ENCODE assay signal across 9 mouse cellular contexts in the genomic region with DNA sequence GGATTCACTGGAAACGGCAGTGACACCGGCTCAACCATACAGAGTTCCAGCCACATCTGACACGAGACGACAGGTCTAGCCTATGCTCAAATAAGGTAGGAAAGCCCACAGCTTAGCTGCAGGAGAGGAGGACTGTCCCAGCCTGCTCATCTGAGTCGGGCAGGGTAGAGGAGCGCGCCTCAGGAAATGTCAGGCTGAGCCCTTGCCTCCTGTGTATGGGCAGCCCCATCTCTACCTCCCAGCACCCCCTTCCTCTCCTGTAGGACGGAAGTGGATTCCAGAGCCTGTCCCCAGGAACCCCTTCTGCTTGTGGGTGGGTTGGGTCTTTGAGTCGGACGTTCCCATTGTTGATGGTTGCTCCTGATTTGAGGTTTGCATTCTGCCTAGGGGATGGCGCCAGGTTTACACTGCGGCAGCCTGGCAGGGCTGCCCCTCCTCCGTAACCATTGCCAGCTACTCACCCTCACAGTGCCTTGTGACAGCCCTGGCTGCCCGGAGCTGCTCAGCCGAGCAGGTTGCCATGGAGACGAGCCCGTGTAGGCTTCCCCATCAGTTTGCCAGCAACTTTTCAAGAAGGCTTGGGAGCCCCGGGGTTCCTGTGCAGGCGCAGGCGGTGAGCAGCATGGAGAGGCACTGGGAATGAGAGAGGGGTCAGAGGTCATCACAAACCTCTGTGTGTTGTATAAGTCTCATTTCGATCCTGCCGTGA. TPM values are rescaled to one million over a fixed set of nuclear protein-coding genes. Genes with fewer than 3 reads are reported as not detected.
A peak's percentile ranks its signal among the peaks of the same experiment; 100 is the strongest.
DNase-seq lines count a peak whose midpoint lies in the region; ATAC-seq lines count a peak whose summit lies in the region.
"Had no signal": no experiment of that assay in that cellular context is flagged by ENCODE, and none has a peak within 500 bp of the region (broad histone marks: within the 10 kb centered on the region; RNA-seq: fewer than 3 reads in every experiment).

No protein-coding gene starts in this region.

- H3K36me3 ChIP-seq in midbrain, embryonic 10.5 days, result no peaks in the 10 kb centered on the region

- peak overlapping the region; percentile 78 for H3K27ac ChIP-seq in midbrain, embryonic 10.5 days (replicated peaks)

- peaks cover 64% of the 10 kb centered on the region for H3K27me3 ChIP-seq in midbrain, embryonic 10.5 days (ENCODE audit: low read depth, poor library complexity, severe bottlenecking)

- peaks cover 60% of the 10 kb centered on the region for H3K4me1 ChIP-seq in midbrain, embryonic 10.5 days

- peak overlapping the region; percentile 41 for H3K4me3 ChIP-seq in midbrain, embryonic 10.5 days
- H3K4me3 ChIP-seq: myocyte had no signal

- peak; percentile 97 for ATAC-seq in frontal cortex, adult (ENCODE audit: low TSS enrichment)
- no peak for ATAC-seq in megakaryocyte, adult 5-6 weeks (ENCODE audit: poor library complexity, severe bottlenecking)

- H3K9me3 ChIP-seq in midbrain, embryonic 10.5 days (replicated peaks), result peaks cover 11% of the 10 kb centered on the region; the same call in 1 of the 2 replicates

- 16% methylated on average over 22 of the region's 22 CpGs for WGBS in midbrain, embryonic 10.5 days

- peak; percentile 54 to 59 for DNase-seq in adrenal gland, postnatal 36 days
- peak; percentile 77 for DNase-seq in cerebellum, adult 9-10 months
- DNase-seq in kidney, postnatal 4 days, result peak; percentile 82 to 89
- DNase-seq in midbrain, embryonic 10.5 days (ENCODE audit: low spot score), result peak; percentile 85
- DNase-seq in telencephalon, adult 2 months (ENCODE audit: low read depth, low spot score), result peak; percentile 89

RNA-seq across cellular contexts. Expression of gene Gm11733, which starts 47.6 kb away (rescaled TPM):
- total RNA-seq in adrenal gland, postnatal 36 days (2021), result not detected
- polyA plus RNA-seq in midbrain, embryonic 10.5 days (2016; fragmentation: Nextera tagmentation; extraction: Ambion mirVana), result 0.06 TPM in 1 of 2 replicates, not detected in the other
- total RNA-seq in megakaryocyte, adult 5-6 weeks (2015), result not detected in 2 replicates
- total RNA-seq in megakaryocyte, adult 5-6 weeks (2017), result not detected in 2 replicates
- total RNA-seq: common myeloid progenitor, adult 5-6 weeks had no signal
- polyA plus RNA-seq: myocyte had no signal
